Mouse (Mus musculus) thymus, postnatal 4 days (tissue): ENCODE measurements at regions not wholly inside any gene's neighbourhood (a gene's known extent, or its start where the extent isn't known, plus 50 kb on each side); places are given as distances from the start of the nearest gene placed in this dataset.

Experiments used
- DNase-seq: peaks from one replicate; pipeline ENCODE4 v3.0.0; 2021

GRCm38 (mm10) chr11:114199081-114199586, 132.3 kb upstream of the Sdk2 start:
- DNase-seq = peak; percentile 40

DNA sequence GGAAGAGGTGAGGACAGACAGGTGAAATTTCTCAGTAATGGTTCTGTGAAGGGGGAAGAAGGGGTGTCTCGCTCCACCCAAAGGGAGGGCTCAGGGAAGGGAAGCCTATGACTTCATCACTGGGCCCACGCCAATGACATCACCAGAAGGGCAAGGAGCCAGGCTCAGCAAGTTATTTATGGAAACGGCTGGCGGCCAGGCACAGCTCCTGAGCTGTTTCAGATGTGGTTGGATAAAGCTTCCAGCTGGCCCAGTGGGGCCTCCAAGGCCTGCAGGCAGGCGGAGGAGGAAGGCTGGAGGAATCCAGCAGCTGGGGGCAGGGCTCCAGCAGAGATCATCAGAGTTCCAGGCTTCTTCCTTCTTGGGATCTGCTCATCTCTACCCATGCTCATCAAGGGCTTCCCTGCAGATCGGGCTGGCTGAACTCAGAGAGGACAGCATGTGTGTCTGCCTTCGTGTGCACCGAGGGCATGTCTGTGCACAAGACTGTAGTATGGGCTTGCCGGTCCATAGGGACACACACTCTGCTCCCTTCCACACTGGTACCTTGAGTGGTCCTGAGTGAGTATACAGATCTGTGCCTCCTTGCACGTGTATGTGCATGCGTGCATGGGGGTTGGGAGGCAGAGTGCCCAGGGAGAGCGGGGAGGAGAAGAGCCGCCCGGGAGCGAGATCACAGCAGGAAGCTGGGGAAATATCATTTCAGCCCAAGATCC, 131.6 kb upstream of the Sdk2 start:
- DNase-seq = peak; percentile 29

DNA sequence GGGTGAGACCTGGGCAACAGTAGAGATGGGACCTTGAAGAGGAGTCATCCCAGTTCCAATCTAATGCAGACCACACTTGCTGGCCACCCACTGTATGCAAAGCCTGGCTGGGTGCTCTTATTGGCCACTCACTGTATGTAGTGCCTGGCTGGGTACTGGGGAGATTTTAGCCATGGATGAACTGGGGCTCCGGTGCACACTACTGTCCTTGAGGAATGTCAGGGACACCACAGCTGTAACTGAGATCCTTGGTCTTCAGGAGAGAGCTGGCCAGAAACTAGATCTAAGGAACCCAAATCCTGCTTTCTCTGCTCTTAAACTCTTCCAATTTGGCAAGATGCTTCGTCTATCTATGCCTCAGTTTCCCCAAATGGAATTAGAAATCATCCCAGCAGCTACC, 128.4 kb upstream of the Sdk2 start:
- no peak for DNase-seq

DNA sequence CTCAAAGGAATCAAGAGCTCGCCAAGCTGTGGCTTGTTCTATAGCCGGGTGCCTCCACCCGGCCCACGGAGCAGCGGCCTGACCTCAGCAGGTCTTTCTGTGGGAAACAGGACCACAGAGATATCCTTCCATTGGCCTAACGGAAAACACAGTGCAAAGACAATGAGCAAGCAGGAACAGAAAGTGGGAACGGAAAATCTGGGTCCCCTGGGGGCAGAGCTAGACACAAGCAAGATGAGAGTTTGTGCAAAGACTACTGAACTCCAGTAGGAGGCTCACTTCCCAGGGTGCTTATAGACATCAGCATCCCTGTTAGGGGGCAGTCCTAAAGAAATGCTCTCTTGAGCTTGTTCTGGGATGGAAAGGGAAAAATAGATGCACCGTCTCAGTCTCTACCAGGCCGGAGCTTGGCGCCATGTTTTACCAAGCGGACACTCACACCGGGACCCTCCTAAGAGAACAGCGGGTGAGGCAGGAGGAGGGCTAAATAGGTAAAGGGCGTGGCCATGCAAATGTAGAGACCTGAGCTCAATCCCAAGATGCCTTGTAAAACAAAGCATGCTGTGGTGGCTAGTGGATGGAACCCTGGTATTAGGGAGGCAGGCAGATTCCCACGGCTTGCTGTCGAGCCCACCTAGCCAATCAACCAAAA, 127.3 kb upstream of the Sdk2 start:
- no peak for DNase-seq

- DNase-seq = no peak
Measured at GRCm38 (mm10) chr11:114193018-114193417, 126.2 kb upstream of the Sdk2 start.

GRCm38 (mm10) chr11:114191661-114192060, 124.8 kb upstream of the Sdk2 start:
- no peak for DNase-seq

- DNase-seq = no peak
Measured at GRCm38 (mm10) chr11:114184970-114185882, 118.4 kb upstream of the Sdk2 start.

- peak; percentile 39 for DNase-seq
Measured at GRCm38 (mm10) chr11:114184431-114184830, 117.6 kb upstream of the Sdk2 start.

DNA sequence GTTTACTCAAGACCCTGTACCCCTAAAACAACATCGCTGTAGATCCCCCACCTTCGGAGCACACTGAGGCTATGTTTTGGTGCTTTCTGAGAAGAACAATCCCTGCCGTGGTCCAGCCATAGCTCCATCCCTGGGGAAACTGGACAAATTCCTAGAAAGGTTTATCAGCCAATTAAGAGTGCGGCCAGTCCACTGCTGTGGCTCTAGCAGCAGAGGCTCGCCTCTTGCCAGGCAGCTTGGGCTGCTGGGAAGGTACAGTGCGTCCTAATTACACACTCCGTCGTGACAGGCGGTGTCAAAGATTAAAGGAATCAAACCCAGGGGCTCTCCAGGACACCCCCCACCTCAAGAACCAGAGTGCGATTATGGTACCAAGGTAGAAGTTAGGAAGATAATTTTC, 116.4 kb upstream of the Sdk2 start:
- DNase-seq = no peak

- DNase-seq = no peak
Measured at GRCm38 (mm10) chr11:114178746-114179472, 112.1 kb upstream of the Sdk2 start.

DNA sequence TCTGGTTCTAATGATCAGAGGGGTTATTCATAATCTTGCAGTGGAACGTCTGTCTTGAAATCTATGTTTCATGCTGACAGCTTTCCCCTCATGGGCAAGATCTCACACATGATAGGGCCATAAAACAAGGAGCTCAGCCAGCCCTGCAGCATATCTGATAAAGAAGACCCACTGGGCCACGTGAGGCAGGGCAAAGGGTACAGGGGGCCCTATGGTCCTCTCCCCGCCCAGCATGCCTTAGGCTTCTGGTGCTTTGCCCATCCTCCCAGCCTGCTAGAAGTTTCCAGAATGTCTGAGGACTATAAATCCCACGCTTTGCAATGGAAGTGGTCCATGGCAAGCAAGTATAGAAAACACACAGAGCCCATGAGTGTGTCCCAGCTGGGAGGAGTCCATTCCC, 110.9 kb upstream of the Sdk2 start:
- DNase-seq = no peak

GRCm38 (mm10) chr11:114177281-114177680, 110.4 kb upstream of the Sdk2 start:
- no peak for DNase-seq

GRCm38 (mm10) chr11:114176671-114177212, 109.9 kb upstream of the Sdk2 start:
- DNase-seq = no peak

GRCm38 (mm10) chr11:114175437-114176131, 108.7 kb upstream of the Sdk2 start:
- DNase-seq = no peak

- DNase-seq = no peak
Measured at GRCm38 (mm10) chr11:114174871-114175270, 108.0 kb upstream of the Sdk2 start.

- no peak for DNase-seq
Measured at GRCm38 (mm10) chr11:114168231-114168661, 101.4 kb upstream of the Sdk2 start.

GRCm38 (mm10) chr11:114165656-114166362, 99.0 kb upstream of the Sdk2 start:
- no peak for DNase-seq

DNA sequence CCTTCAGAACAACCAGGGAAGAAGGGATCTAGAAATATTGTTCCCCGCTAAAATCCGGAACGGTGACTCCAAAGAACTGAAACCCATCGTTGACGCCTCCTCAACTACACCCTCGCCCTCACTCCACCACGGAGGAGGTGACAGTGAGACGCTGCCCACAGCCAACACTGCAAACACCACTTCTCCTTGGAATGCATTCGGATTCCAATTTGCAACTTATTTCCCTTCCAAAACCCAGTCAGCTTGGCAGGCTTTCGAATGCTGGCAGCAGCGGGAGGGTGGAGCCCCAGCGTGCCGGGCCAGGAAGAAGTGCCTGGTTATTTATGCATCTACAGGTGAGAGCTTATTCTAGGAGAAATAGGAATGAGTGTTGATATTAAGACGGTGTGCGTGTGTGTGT, 85.9 kb upstream of the Sdk2 start:
- no peak for DNase-seq

GRCm38 (mm10) chr11:114146334-114146733, 79.5 kb upstream of the Sdk2 start:
- no peak for DNase-seq

DNA sequence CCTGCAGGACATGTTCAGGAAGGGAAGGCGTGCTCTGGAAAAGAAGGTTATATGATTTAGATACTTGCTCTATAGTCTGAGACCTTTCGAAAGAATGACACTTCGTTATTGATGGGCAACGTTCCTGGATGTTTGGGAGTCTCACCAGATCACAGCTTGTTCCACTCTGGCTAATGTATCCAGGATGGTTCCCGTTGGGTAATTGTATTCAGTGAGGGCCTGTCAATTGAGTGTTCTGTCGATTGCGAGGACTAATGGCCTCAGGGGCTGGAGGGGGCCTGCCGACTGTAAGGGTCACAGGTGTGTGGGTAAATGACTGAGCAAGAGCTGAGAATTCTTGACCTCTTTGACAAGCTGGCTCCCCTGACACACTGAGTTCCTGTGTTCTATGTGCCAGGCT, 62.4 kb upstream of the Sdk2 start:
- no peak for DNase-seq

- DNase-seq = no peak
Measured at GRCm38 (mm10) chr11:114128841-114129240, 62.0 kb upstream of the Sdk2 start.
